Mouse (Mus musculus): ENCODE measurements around the gene Mrgprf. TPM values are rescaled to one million over a fixed set of nuclear protein-coding genes. Genes with fewer than 3 reads are reported as not detected.

Mrgprf gene
- polyA plus RNA-seq, 1 experiment from 2014 or later: 3.7 TPM

DNA sequence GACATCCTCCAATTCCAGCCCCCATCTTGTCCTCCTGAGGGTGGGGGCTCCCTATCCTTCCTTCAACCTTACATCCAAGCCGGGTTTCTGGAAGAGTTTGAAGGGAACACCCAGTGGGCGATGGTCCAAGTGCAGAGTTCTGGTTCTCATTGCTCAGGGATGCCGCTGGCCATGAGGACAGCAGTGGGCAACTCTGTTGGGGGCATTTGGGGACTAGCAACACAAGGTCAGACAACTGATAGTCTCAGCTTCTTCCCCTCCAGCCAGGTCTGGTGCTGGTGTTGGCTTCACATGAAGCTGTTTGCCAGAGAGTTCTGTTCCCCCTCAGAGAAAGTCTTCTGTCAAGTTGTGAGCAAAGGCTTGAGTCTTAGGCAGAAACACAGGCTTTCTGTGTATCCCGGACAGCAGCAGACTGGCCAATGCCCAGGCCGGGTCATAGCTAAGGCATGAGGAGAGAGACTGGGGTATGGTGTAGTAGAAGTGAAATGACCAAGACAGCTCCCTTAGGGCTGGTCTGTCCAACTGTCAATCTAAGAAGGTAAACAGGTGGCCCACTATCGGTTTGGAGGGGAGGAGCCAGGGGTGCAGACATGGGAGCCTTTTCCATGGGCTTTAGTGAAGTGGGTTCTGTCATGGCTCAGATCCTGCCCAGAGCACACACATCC is 845 bp downstream of the Mrgprf start:
- H3K9ac ChIP-seq: no peak overlapping the region
- no peak overlapping the region for H3K4me3 ChIP-seq (replicated peaks)
- 89% methylated on average over 6 of the region's 6 CpGs for WGBS
- H3K36me3 ChIP-seq: no peaks in the 10 kb centered on the region
- H3K27ac ChIP-seq: peak overlapping the region; percentile 24; the same call in 1 of the 2 replicates
- H3K4me2 ChIP-seq: no peak overlapping the region
- no peaks in the 10 kb centered on the region for H3K27me3 ChIP-seq
- H3K4me1 ChIP-seq: peaks cover 31% of the 10 kb centered on the region
- no peak for ATAC-seq (replicated peaks; ENCODE audit: low FRiP score)
- no peaks in the 10 kb centered on the region for H3K9me3 ChIP-seq (replicated peaks)

GRCm38 (mm10) chr7:145302488-145303285 is 2.1 kb downstream of the Mrgprf start:
- Histone ChIP-seq H3K27ac (peak overlapping the region; percentile 83), H3K4me3 (replicated peaks) (peak overlapping the region; percentile 32), H3K4me1 (peaks cover 31% of the 10 kb centered on the region), H3K4me2 (peak overlapping the region; percentile 62), H3K9me3 (replicated peaks) (no peaks in the 10 kb centered on the region), H3K27me3 (no peaks in the 10 kb centered on the region), H3K9ac (peak overlapping the region; percentile 39), H3K36me3 (no peaks in the 10 kb centered on the region)
- 4% methylated on average over 20 of the region's 20 CpGs for WGBS
- peak; percentile 94 for ATAC-seq (replicated peaks; ENCODE audit: low FRiP score)

DNA sequence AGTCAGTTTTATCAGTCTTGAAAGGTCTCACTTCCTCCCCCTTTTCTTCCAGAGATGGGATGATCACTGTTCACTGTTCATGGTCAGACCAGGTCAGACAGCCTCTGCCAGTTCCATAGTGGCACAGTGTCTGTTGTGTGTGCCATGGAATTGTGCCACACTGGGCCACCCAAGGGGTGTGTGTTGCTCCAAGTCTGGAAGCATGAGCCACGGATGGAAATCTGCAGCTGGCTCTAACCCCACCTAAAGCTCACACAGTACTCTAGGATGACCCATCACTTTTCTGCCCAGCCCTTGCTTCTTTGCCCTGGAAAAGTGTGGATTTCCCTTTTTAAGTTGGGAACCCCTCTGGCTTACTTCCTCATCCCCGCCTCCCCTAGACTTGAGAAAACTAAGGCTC is 3.5 kb downstream of the Mrgprf start:
- no peak overlapping the region for H3K27ac ChIP-seq
- no peak overlapping the region for H3K4me3 ChIP-seq (replicated peaks)
- H3K9me3 ChIP-seq (replicated peaks): no peaks in the 10 kb centered on the region
- WGBS: 87% methylated on average over 2 of the region's 2 CpGs
- no peak overlapping the region for H3K9ac ChIP-seq
- no peaks in the 10 kb centered on the region for H3K36me3 ChIP-seq
- H3K4me2 ChIP-seq: no peak overlapping the region
- H3K27me3 ChIP-seq: no peaks in the 10 kb centered on the region
- no peak for ATAC-seq (replicated peaks; ENCODE audit: low FRiP score)
- peaks cover 31% of the 10 kb centered on the region for H3K4me1 ChIP-seq

- H3K4me1 ChIP-seq: peaks cover 23% of the 10 kb centered on the region
- no peak overlapping the region for H3K27ac ChIP-seq
- no peak overlapping the region for H3K4me3 ChIP-seq (replicated peaks)
- H3K36me3 ChIP-seq: no peaks in the 10 kb centered on the region
- H3K4me2 ChIP-seq: no peak overlapping the region
- WGBS: 89% methylated on average over 10 of the region's 10 CpGs
- no peaks in the 10 kb centered on the region for H3K9me3 ChIP-seq (replicated peaks)
- no peaks in the 10 kb centered on the region for H3K27me3 ChIP-seq
- ATAC-seq (replicated peaks; ENCODE audit: low FRiP score): no peak
- H3K9ac ChIP-seq: no peak overlapping the region
Observed at GRCm38 (mm10) chr7:145307636-145308035, 7.0 kb downstream of the Mrgprf start.

DNA sequence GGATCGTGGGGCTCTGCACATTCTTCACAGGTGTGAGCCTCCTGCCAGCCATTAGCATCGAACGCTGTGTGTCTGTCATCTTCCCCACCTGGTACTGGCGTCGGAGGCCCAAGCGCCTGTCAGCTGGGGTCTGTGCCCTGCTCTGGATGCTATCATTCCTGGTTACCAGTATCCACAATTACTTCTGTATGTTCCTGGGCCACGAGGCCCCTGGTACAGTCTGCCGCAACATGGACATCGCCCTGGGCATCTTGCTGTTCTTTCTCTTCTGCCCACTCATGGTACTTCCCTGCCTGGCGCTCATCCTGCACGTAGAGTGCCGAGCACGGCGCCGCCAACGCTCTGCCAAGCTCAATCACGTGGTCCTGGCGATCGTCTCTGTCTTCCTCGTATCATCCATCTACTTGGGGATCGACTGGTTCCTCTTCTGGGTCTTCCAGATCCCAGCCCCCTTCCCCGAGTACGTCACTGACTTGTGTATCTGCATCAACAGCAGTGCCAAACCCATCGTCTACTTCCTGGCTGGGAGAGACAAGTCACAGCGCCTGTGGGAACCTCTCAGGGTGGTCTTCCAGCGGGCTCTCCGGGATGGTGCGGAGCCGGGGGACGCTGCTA is 7.5 kb downstream of the Mrgprf start:
- H3K4me3 ChIP-seq (replicated peaks): no peak overlapping the region
- no peak overlapping the region for H3K9ac ChIP-seq
- no peaks in the 10 kb centered on the region for H3K27me3 ChIP-seq
- H3K9me3 ChIP-seq (replicated peaks): no peaks in the 10 kb centered on the region
- ATAC-seq (replicated peaks; ENCODE audit: low FRiP score): no peak
- WGBS: 79% methylated on average over 30 of the region's 30 CpGs
- H3K4me1 ChIP-seq: peaks cover 18% of the 10 kb centered on the region
- no peak overlapping the region for H3K27ac ChIP-seq
- no peaks in the 10 kb centered on the region for H3K36me3 ChIP-seq
- H3K4me2 ChIP-seq: no peak overlapping the region

GRCm38 (mm10) chr7:145308866-145309265 is 8.2 kb downstream of the Mrgprf start:
- H3K9me3 ChIP-seq (replicated peaks): no peaks in the 10 kb centered on the region
- no peak overlapping the region for H3K4me3 ChIP-seq (replicated peaks)
- no peaks in the 10 kb centered on the region for H3K36me3 ChIP-seq
- ATAC-seq (replicated peaks; ENCODE audit: low FRiP score): peak; percentile 26; the same call in 1 of the 2 replicates
- no peak overlapping the region for H3K4me2 ChIP-seq
- peaks cover 15% of the 10 kb centered on the region; the same call in 1 of the 2 replicates for H3K4me1 ChIP-seq
- WGBS: 62% methylated on average over 4 of the region's 4 CpGs
- H3K27me3 ChIP-seq: no peaks in the 10 kb centered on the region
- H3K9ac ChIP-seq: no peak overlapping the region
- no peak overlapping the region for H3K27ac ChIP-seq

- H3K36me3 ChIP-seq: no peaks in the 10 kb centered on the region
- H3K4me2 ChIP-seq: no peak overlapping the region
- 77% methylated on average over 1 of the region's 1 CpGs for WGBS
- no peak overlapping the region for H3K4me3 ChIP-seq (replicated peaks)
- no peaks in the 10 kb centered on the region for H3K9me3 ChIP-seq (replicated peaks)
- peaks cover 15% of the 10 kb centered on the region; the same call in 1 of the 2 replicates for H3K4me1 ChIP-seq
- no peak overlapping the region for H3K27ac ChIP-seq
- no peaks in the 10 kb centered on the region for H3K27me3 ChIP-seq
- ATAC-seq (replicated peaks; ENCODE audit: low FRiP score): no peak
- no peak overlapping the region for H3K9ac ChIP-seq
Observed at GRCm38 (mm10) chr7:145309877-145310276, 9.2 kb downstream of the Mrgprf start.

GRCm38 (mm10) chr7:145310526-145310925 is 9.9 kb downstream of the Mrgprf start:
- Histone ChIP-seq H3K9me3 (replicated peaks) (no peaks in the 10 kb centered on the region), H3K4me3 (replicated peaks) (no peak overlapping the region), H3K4me1 (peaks cover 15% of the 10 kb centered on the region; the same call in 1 of the 2 replicates), H3K4me2 (no peak overlapping the region), H3K27me3 (no peaks in the 10 kb centered on the region), H3K27ac (no peak overlapping the region), H3K36me3 (no peaks in the 10 kb centered on the region), H3K9ac (no peak overlapping the region)
- 64% methylated on average over 5 of the region's 5 CpGs for WGBS
- ATAC-seq (replicated peaks; ENCODE audit: low FRiP score): peak; percentile 60

GRCm38 (mm10) chr7:145312137-145312536 is 11.5 kb downstream of the Mrgprf start:
- 87% methylated on average over 3 of the region's 3 CpGs for WGBS
- H3K36me3 ChIP-seq: no peaks in the 10 kb centered on the region
- H3K27me3 ChIP-seq: no peaks in the 10 kb centered on the region
- H3K9me3 ChIP-seq (replicated peaks): no peaks in the 10 kb centered on the region
- ATAC-seq (replicated peaks; ENCODE audit: low FRiP score): no peak
- peaks cover 15% of the 10 kb centered on the region; the same call in 1 of the 2 replicates for H3K4me1 ChIP-seq
- no peak overlapping the region for H3K4me3 ChIP-seq (replicated peaks)
- no peak overlapping the region for H3K4me2 ChIP-seq
- no peak overlapping the region for H3K9ac ChIP-seq
- no peak overlapping the region for H3K27ac ChIP-seq

GRCm38 (mm10) chr7:145314785-145315411 is 14.3 kb downstream of the Mrgprf start, which contains the start of gene Mrgprd:
TSS of gene Mrgprd (plus strand) at chr7:145314835.
- Histone ChIP-seq H3K27me3 (no peaks in the 10 kb centered on the region), H3K4me3 (replicated peaks) (no peak within 1 kb of the TSS), H3K27ac (no peak within 1 kb of the TSS), H3K4me1 (peaks cover 11% of the 10 kb centered on the region; the same call in 1 of the 2 replicates), H3K9me3 (replicated peaks) (no peaks in the 10 kb centered on the region), H3K36me3 (no peaks in the 10 kb centered on the region), H3K4me2 (no peak within 1 kb of the TSS), H3K9ac (no peak within 1 kb of the TSS)
- ATAC-seq (replicated peaks; ENCODE audit: low FRiP score): no peak
- 82% methylated on average over 6 of the region's 6 CpGs for WGBS

DNA sequence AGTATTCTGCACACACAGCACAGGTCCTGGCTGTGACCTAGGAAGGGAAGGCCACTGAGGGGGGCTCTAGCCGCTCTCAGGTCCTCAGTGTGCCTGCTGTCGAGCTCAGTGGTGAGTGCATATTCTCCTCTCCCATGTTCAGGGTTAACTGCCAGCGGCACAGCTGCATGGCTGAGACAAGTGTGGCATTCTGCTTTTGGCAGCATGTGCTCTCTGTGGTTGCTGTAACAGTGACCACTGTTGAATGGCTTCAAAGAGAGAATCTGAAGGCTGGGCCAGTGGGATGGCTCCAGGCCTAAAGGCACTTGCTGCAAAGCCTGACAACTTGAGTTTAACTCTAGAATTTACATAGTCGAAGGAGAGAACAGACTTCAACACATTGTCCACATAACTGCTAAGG is 16.9 kb downstream of the Mrgprf start:
- Histone ChIP-seq H3K9me3 (replicated peaks) (no peaks in the 10 kb centered on the region), H3K36me3 (no peaks in the 10 kb centered on the region), H3K9ac (no peak overlapping the region), H3K4me2 (no peak overlapping the region), H3K4me3 (replicated peaks) (no peak overlapping the region), H3K4me1 (no peaks in the 10 kb centered on the region), H3K27ac (no peak overlapping the region), H3K27me3 (no peaks in the 10 kb centered on the region)
- 77% methylated on average over 4 of the region's 4 CpGs for WGBS
- ATAC-seq (replicated peaks; ENCODE audit: low FRiP score): no peak

DNA sequence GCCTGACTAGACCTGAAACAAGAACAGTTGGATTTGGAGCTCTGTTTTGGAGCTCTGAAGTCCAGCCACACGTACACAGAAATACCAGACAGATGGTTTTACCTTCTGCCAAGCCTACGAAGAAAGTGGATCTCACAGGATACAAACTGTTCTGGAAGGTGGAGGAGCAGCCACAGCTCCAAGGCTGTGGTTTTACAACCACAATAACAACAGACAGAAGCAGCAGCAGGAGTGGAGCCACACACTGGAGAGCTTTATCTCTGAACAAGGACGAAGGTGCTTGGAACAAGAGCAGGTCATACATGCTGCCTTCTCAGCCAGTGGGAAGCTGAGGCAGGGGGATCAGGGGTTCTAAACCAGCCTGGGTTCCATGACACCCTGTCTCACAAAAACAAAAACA is 18.9 kb downstream of the Mrgprf start:
- no peak for ATAC-seq (replicated peaks; ENCODE audit: low FRiP score)
- Histone ChIP-seq H3K27me3 (no peaks in the 10 kb centered on the region), H3K36me3 (no peaks in the 10 kb centered on the region), H3K4me1 (no peaks in the 10 kb centered on the region), H3K27ac (no peak overlapping the region), H3K4me2 (no peak overlapping the region), H3K9ac (no peak overlapping the region), H3K9me3 (replicated peaks) (no peaks in the 10 kb centered on the region), H3K4me3 (replicated peaks) (no peak overlapping the region)
- 57% methylated on average over 3 of the region's 3 CpGs for WGBS

All from kidney, embryonic 15.5 days (tissue).